Mouse (Mus musculus): ENCODE results near the gene Mocs3. TPM values are rescaled to one million over a fixed set of nuclear protein-coding genes. Genes with fewer than 3 reads are reported as not detected.
A peak's percentile ranks its signal among the peaks of the same experiment; 100 is the strongest.

The Mocs3 gene
- 5.3 and 6.5 TPM in 2 replicates for polyA plus RNA-seq (2012; ENCODE audit: insufficient read depth, insufficient read length, missing spikeins)

GRCm38 (mm10) chr2:168230026-168230728 is at the start of gene Mocs3, which contains the start of the genes Gm20716 and Dpm1:
Gene Mocs3, plus strand, starts transcription at chr2:168230622.
Gene Gm20716, minus strand, starts transcription at chr2:168230364.
Gene Dpm1, minus strand, starts transcription at chr2:168230591.
- no peak for TF ChIP-seq POLR2A (IDR thresholded peaks at IDR 0.05; ENCODE audit: borderline replicate concordance, low read depth, low read length)
- no peak for TF ChIP-seq CTCF (IDR thresholded peaks at IDR 0.05; ENCODE audit: low read depth, low read length)
- peaks cover 18% of the 10 kb centered on the region for H3K4me1 ChIP-seq (ENCODE audit: control insufficient read depth, insufficient read depth, low read length)
- peak within 1 kb of the TSS; percentile 93 for H3K27ac ChIP-seq (ENCODE audit: insufficient read depth, low read depth, low read length)
- peak within 1 kb of the TSS; percentile 80 for H3K4me3 ChIP-seq (ENCODE audit: insufficient read depth, low read length)

GRCm38 (mm10) chr2:168191856-168192255 is 38.6 kb upstream of the Mocs3 start:
- no peak for TF ChIP-seq CTCF (IDR thresholded peaks at IDR 0.05; ENCODE audit: low read depth, low read length)
- no peak for TF ChIP-seq POLR2A (IDR thresholded peaks at IDR 0.05; ENCODE audit: borderline replicate concordance, low read depth, low read length)
- peaks cover 16% of the 10 kb centered on the region for H3K4me1 ChIP-seq (ENCODE audit: control insufficient read depth, insufficient read depth, low read length)
- H3K4me3 ChIP-seq (ENCODE audit: insufficient read depth, low read length) = no peak overlapping the region
- no peak overlapping the region for H3K27ac ChIP-seq (ENCODE audit: insufficient read depth, low read depth, low read length)

GRCm38 (mm10) chr2:168193685-168194084 is 36.7 kb upstream of the Mocs3 start:
- no peak overlapping the region for H3K27ac ChIP-seq (ENCODE audit: insufficient read depth, low read depth, low read length)
- H3K4me3 ChIP-seq (ENCODE audit: insufficient read depth, low read length) = no peak overlapping the region
- peaks cover 21% of the 10 kb centered on the region for H3K4me1 ChIP-seq (ENCODE audit: control insufficient read depth, insufficient read depth, low read length)

GRCm38 (mm10) chr2:168195721-168196120 is 34.7 kb upstream of the Mocs3 start:
- no peak overlapping the region for H3K27ac ChIP-seq (ENCODE audit: insufficient read depth, low read depth, low read length)
- TF ChIP-seq CTCF (IDR thresholded peaks at IDR 0.05; ENCODE audit: low read depth, low read length) = no peak
- TF ChIP-seq POLR2A (IDR thresholded peaks at IDR 0.05; ENCODE audit: borderline replicate concordance, low read depth, low read length) = no peak
- peaks cover 22% of the 10 kb centered on the region for H3K4me1 ChIP-seq (ENCODE audit: control insufficient read depth, insufficient read depth, low read length)
- H3K4me3 ChIP-seq (ENCODE audit: insufficient read depth, low read length) = no peak overlapping the region

More at GRCm38 (mm10) chr2:168193685-168194084, 36.7 kb upstream of the Mocs3 start:
- no peak for TF ChIP-seq CTCF (IDR thresholded peaks at IDR 0.05; ENCODE audit: low read depth, low read length)
- no peak for TF ChIP-seq POLR2A (IDR thresholded peaks at IDR 0.05; ENCODE audit: borderline replicate concordance, low read depth, low read length)

- H3K4me1 ChIP-seq (ENCODE audit: control insufficient read depth, insufficient read depth, low read length) = peaks cover 25% of the 10 kb centered on the region
- no peak overlapping the region for H3K4me3 ChIP-seq (ENCODE audit: insufficient read depth, low read length)
- TF ChIP-seq POLR2A (IDR thresholded peaks at IDR 0.05; ENCODE audit: borderline replicate concordance, low read depth, low read length) (no peak), CTCF (IDR thresholded peaks at IDR 0.05; ENCODE audit: low read depth, low read length) (no peak)
- no peak overlapping the region for H3K27ac ChIP-seq (ENCODE audit: insufficient read depth, low read depth, low read length)
These were observed 32.0 kb upstream of the Mocs3 start for GRCm38 (mm10) chr2:168198421-168198820.

GRCm38 (mm10) chr2:168199476-168199875 is 30.9 kb upstream of the Mocs3 start:
- H3K4me1 ChIP-seq (ENCODE audit: control insufficient read depth, insufficient read depth, low read length) = peaks cover 20% of the 10 kb centered on the region
- H3K27ac ChIP-seq (ENCODE audit: insufficient read depth, low read depth, low read length) = no peak overlapping the region
- TF ChIP-seq CTCF (IDR thresholded peaks at IDR 0.05; ENCODE audit: low read depth, low read length) (no peak), POLR2A (IDR thresholded peaks at IDR 0.05; ENCODE audit: borderline replicate concordance, low read depth, low read length) (no peak)

GRCm38 (mm10) chr2:168200014-168200691 is 30.3 kb upstream of the Mocs3 start:
- Histone ChIP-seq H3K27ac (ENCODE audit: insufficient read depth, low read depth, low read length) (no peak overlapping the region), H3K4me1 (ENCODE audit: control insufficient read depth, insufficient read depth, low read length) (peaks cover 24% of the 10 kb centered on the region), H3K4me3 (ENCODE audit: insufficient read depth, low read length) (no peak overlapping the region)
- TF ChIP-seq CTCF (IDR thresholded peaks at IDR 0.05; ENCODE audit: low read depth, low read length) (no peak), POLR2A (IDR thresholded peaks at IDR 0.05; ENCODE audit: borderline replicate concordance, low read depth, low read length) (no peak)

More at GRCm38 (mm10) chr2:168199476-168199875, 30.9 kb upstream of the Mocs3 start:
- H3K4me3 ChIP-seq (ENCODE audit: insufficient read depth, low read length) = no peak overlapping the region

GRCm38 (mm10) chr2:168204476-168204999 is 25.9 kb upstream of the Mocs3 start:
- no peak overlapping the region for H3K27ac ChIP-seq (ENCODE audit: insufficient read depth, low read depth, low read length)
- peak overlapping the region; percentile 91; the same call in 1 of the 2 replicates for H3K4me3 ChIP-seq (ENCODE audit: insufficient read depth, low read length)
- H3K4me1 ChIP-seq (ENCODE audit: control insufficient read depth, insufficient read depth, low read length) = peaks cover 18% of the 10 kb centered on the region
- no peak for TF ChIP-seq CTCF (IDR thresholded peaks at IDR 0.05; ENCODE audit: low read depth, low read length)
- no peak for TF ChIP-seq POLR2A (IDR thresholded peaks at IDR 0.05; ENCODE audit: borderline replicate concordance, low read depth, low read length)

- Histone ChIP-seq H3K4me3 (ENCODE audit: insufficient read depth, low read length) (peak overlapping the region; percentile 91), H3K4me1 (ENCODE audit: control insufficient read depth, insufficient read depth, low read length) (peaks cover 18% of the 10 kb centered on the region), H3K27ac (ENCODE audit: insufficient read depth, low read depth, low read length) (peak overlapping the region; percentile 12; the same call in 1 of the 2 replicates)
- TF ChIP-seq POLR2A (IDR thresholded peaks at IDR 0.05; ENCODE audit: borderline replicate concordance, low read depth, low read length) (no peak), CTCF (IDR thresholded peaks at IDR 0.05; ENCODE audit: low read depth, low read length) (peak; percentile 86)
These were observed 25.2 kb upstream of the Mocs3 start for GRCm38 (mm10) chr2:168205265-168205664.
